Mouse (Mus musculus): Measurements from ENCODE around the gene Cpn1. TPM values are rescaled to one million over a fixed set of nuclear protein-coding genes. Genes with fewer than 3 reads are reported as not detected.
A peak's percentile ranks its signal among the peaks of the same experiment; 100 is the strongest.

Gene Cpn1
- total RNA-seq (2021), result under 1 TPM in 1 of 2 experiments, not detected in 1; 0.15 TPM

DNA sequence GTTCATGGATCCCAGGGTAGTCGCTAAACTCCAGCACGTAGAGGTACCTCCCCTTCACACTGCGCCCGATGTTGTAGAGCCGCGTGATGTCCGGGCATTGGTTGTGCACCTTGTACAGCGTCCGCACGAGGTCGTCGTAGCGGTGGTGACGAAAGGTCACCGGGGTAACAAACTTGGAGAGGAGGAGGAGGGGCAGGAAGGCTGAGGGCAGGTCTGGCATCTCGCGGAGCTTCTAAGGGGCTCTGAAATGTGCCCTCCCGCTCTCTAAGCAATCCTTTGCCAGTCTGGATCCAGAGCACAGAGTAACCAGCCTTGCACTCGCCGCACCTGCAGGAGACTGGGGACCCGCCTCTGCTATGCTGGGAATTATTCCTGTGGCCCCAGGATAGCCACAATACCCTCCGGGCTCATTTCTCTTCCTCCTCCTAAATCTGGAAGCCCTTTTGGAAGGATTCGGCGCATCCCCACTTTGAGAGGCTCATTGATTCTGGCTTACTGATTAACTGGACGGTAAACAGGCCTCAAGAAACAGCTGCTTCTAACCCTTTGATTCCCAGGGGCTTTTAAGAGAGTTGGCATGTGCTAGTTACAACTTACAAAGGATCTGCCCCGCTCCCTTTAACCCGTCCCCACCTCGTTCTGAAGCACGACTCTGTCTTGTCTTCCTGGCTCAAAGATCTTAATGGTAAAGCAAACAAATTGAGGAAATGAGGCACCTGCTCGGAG lies at the start of gene Cpn1:
TSS of gene Cpn1 (minus strand) at position 488 of the 726 bp plus-strand sequence.
- no peak for DNase-seq (ENCODE audit: extremely low spot score in 1 of 2, low spot score in 1 of 2)

DNA sequence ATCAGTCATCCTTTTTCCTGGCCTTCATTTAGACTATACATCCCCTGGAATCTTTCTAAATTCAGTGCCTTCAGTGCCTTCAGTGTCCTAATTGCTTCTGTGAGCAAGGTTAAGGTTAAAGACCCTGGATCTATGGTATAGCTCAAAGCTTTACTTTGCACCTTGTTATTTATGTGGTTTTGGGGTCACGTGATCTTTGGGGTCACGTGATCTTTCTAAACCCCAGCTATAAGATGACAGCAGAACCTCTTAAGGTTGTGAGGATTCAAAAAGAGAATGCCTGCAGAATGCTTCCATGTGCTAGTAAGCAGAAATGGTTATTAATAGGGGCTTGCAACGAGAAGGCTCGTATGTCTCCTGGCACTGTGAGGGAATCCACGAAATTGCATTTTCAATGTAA lies 47.0 kb upstream of the Cpn1 start:
- no peak for DNase-seq (ENCODE audit: extremely low spot score in 1 of 2, low spot score in 1 of 2)

DNA sequence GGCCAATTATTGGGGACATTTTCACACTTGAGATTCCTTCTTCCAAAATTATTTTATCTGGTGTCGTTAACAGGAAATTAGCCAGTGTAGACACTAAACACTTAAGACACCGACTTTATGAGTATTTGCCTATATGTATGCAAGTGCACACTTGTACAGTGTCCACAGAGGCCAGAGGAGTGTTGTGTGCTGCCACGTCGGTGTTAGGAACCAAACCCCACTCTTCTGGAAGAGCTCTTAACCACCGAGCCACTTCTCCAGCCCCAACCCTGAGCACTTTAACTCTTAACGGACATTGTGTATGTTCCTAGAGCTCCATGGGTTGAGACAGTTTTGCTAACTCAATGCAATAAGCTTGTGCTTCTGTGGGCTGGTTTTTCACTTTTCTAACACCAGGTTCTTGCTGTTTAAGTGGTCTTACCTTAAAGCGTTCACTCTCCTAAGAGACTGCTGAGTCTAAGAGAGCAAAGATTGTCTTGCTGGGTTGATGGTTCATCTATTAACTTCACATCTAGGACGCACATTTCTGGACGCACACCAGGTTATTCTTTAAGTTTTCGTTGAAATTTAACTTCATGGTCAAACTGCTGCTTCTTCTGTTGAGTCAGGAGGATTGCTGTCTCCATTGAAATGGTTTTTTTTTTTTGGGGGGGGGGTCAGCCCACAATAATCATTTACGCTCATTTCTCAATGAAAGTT lies 45.8 kb upstream of the Cpn1 start:
- no peak for DNase-seq (ENCODE audit: extremely low spot score in 1 of 2, low spot score in 1 of 2)

DNA sequence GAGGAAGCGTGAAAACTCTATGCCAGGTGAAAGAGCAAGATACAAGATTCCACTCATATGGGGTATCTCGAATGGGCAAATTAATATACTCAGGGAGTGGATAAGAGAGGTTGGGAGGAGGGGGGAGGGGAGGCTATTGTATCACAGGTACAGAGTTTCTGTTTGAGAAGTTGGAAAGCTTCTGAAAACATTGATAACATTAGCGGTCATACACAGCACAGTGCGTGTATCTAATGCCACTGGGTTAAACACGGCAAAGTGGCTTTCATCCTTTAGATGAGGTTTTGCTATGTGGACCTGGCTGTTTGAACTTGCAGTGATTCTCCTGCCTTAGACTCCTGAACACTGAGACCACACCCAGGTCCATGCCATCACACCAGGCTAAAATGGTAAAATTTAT lies 43.7 kb upstream of the Cpn1 start:
- no peak for DNase-seq (ENCODE audit: extremely low spot score in 1 of 2, low spot score in 1 of 2)

DNA sequence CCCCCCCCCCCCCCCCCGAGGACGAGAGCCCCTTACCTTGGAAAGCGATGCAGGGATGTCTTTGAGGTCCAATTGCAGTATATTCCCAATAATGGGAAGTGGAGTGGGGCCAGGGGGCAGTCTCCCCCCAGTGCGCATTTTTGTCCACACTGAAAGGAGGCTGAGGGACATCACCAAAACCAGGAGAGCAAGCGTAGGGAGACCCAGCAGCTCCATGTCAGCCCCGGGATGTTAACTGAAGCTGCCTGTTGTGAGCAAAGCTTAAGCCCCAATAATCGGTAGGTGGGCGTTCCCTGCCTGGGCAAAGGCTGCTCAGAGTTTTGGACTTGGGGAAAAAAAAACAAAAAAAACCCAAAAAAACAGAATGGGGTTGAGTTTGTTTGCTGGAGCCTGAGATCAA lies 42.6 kb upstream of the Cpn1 start, which contains the start of gene Cyp2c23:
TSS of gene Cyp2c23 (minus strand) at position 237 of the 400 bp plus-strand sequence.
- DNase-seq (ENCODE audit: extremely low spot score in 1 of 2, low spot score in 1 of 2), result no peak

DNA sequence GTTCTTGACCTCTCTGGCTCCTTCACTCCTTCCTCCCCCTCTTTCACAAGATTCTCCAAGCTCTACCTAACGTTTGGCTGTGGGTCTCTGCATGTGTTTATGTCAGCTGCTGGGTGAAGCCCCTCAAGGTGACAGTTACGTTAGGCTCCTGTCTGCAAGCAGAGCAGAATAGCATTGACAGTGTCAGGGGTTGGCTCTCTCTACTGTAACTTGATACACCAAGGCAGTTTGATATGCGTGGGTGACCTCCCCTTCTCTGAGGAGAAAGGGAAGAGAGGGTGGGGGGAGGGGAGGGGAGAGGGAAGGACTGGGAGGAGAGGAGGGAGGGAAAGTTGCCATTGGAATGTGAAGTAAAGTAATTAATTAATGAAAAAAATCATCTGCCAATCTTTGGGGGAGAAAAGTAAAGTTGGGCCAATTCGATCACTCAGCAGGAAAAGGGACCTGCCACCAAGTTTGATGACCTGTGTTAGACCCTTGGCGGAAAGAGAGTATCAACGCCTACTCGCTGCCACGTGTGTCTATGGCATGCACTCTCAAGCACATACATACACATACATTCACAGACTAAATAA lies 40.7 kb upstream of the Cpn1 start:
- DNase-seq (ENCODE audit: extremely low spot score in 1 of 2, low spot score in 1 of 2), result no peak

DNA sequence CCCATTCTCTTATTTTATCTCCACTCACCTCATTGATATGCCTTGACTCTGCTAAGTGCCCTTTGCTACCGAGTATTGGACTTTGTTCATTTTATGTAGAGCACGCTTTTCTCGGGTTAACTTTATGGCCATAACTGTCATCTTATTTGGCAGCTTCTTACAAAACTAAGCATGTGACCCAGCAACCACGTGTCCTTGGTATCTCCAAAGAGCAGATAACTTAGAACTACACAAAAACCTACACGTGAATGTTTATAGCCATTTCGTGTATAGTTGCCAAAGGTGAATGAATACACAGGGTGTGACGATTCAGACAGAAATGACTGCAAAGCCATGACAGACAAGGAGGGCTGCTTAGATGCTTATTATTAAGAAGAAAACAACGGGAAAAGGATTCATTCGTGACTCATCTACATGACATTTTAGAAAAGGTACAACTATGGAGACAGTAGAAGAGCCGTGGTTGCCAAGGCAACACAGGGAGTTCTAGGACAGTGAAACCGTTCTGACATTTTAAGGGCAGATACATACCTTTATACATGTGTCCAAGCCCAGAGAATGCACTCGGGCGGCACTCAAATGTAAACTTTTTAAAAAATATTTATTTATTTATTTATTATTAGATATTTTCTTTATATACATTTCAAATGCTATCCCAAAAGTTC lies 38.7 kb upstream of the Cpn1 start:
- DNase-seq (ENCODE audit: extremely low spot score in 1 of 2, low spot score in 1 of 2), result no peak

DNA sequence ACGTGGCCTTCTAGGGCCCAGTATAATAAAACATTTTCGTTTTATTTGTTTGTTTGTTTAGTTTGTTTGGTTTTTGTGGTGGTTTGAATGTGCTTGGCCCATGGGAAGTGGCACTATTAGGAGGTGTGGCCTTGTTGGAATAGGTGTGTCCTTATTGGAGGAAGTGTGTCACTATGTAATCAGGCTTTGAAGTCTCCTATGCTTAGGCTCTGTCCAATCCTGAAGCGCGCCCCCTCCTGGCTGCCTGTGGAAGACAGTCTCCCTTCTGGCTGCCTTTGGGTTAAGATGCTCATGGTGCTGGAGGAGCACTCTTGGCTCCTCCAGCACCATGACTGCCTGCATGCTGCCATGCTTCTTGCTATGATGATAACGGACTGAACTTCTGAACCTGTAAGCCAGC lies 36.7 kb upstream of the Cpn1 start:
- no peak for DNase-seq (ENCODE audit: extremely low spot score in 1 of 2, low spot score in 1 of 2)

DNA sequence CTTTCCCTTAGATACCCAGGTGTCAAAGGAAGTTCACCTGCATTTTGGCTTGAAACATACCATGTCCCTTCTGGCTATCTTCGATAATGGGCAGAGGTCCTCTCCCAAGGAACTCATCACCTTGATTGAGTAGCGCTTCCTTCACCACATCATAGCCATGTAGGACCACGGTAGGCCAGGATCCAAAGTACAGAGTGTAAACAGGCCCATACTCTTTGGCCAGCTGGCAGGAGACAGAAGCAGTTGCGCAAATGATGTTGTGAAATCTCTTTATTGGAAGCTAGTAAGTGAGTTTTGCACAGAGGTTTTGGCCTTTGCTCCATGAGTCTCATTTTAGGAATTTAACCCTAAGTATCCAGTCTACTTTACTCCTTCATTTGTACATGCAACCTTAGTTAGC lies 35.1 kb upstream of the Cpn1 start:
- DNase-seq (ENCODE audit: extremely low spot score in 1 of 2, low spot score in 1 of 2), result no peak

DNA sequence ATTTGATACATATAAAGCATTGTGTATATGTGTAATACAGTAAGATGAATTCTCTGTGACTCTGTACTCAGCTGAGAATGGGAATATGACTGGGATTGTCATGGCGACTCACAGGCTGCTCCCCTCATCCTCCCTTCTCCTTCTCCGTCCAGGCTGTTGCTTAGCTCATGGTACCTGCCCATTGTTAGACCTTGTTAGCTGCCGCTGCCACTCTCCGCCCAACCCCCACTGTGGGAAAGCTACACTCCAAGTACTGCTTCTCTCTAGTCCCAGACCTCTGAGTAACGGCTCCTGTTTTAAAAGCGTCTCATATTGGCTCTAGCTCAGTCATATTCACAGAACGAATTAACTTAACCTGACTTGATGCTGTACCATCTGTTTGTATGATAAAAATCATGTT lies 33.4 kb upstream of the Cpn1 start:
- DNase-seq (ENCODE audit: extremely low spot score in 1 of 2, low spot score in 1 of 2), result no peak

DNA sequence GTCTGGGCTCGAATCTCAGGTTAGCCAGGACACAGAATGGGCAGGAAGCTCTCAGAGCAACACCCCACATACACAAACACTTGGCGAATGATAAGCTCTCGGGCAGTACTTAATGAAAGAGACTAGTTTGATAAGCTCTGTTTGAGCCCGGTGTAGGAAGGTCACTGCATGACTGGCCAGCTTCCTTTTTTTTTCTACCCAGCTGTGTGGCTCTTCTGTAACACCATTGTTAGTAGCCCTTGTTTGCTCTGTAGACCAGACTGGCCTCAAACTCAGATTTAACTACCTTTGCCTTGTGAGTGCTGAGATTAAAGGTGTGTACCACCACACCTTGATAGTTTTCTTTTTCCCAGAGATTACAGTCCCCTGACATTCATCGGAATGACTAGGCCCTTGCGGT lies 27.5 kb upstream of the Cpn1 start:
- no peak for DNase-seq (ENCODE audit: extremely low spot score in 1 of 2, low spot score in 1 of 2)

DNA sequence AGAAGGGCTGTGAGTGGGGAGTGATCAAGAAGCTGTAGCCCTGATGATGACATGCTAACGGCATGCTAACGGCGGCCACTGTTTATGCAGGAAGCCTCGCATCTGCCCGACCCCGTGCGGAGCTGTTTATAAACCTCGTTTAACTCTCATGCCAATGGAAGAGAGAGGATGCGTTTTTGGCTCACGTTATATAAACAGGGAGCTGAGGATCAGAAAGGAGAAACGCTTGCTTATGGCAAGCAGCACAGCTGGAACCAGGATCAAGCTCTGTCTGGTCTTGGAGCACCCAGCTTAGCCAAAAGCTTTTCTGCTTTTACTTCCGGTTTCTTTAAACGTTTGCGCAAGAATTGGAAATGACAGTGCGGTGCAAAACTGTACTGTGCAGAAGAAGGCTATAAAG lies 22.4 kb upstream of the Cpn1 start:
- DNase-seq (ENCODE audit: extremely low spot score in 1 of 2, low spot score in 1 of 2), result no peak

DNA sequence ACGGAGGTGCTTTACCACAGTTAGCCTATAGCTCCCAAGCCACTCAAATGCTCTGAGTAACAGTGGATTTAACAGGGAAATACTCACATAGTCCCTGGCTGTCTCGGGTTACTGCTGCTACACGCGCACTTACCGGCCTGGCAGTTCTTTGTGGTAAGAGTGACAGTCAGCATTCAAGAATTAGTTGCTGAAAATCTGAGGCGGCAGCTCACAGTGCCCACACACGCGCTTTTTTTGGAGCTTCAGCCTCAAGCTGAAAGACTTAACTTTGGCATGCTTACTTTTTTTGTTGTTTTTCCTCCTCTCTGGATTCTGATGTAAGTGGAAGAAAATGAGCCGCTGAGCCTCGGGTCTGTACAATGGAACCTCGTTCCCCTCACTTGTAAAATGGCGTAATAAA lies 20.8 kb upstream of the Cpn1 start:
- no peak for DNase-seq (ENCODE audit: extremely low spot score in 1 of 2, low spot score in 1 of 2)

DNA sequence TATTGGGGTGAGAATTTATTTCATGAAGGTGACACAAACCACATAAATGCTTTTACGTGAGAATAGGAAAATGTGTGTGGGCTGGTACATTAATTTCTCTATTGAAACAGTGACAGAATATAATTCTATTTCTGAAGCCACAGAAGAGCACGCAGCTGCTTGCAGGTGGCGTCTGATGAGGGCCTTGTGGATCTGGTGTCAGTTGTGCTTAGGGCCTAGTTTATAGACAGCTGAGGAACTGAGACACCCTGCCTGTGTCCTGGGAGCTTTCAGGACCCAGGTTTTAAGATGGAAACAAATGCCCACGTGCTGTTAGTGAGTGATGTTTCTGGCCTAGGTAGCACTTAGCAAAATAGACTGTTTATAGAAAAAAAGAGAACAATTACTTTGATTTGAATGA lies 18.7 kb upstream of the Cpn1 start:
- no peak for DNase-seq (ENCODE audit: extremely low spot score in 1 of 2, low spot score in 1 of 2)

DNA sequence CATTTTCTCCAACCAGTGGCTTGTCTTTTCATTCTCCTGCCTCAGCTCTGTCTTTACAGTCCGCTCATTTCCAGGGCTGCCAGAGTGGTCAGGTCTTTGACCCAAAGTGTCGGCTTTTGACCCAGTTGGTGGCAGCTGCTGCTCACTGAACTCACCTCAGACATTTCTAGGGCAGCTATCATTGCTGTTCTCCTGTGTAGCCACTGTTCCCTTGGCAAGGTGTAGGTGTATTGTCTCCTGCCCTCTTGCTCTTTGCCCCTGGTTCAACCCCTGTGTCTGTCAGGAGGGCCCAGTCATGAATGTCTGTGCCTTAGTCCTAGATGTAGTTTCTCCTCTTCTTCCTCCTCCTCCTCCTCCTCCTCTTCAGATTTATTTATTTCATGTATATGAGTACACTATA lies 17.9 kb upstream of the Cpn1 start:
- no peak for DNase-seq (ENCODE audit: extremely low spot score in 1 of 2, low spot score in 1 of 2)

DNA sequence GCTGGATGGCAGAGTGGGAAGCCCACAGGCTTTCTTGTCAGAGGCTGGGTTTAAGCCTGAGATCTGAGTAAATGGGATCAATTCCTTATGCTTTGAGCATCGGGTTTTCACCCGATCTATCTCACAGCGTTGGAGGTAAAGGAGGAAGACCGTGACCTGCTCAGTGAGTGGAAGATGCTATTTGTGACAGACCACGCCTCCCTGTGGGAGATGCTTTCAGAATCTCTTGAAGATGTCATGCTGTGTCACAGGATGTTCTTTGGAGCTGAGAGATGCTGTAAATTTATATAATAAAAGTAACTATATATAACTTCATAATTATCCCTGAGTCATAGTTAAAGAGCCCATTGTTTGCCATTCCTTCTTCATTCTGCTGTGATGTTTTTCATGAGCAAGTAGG lies 14.4 kb upstream of the Cpn1 start:
- DNase-seq (ENCODE audit: extremely low spot score in 1 of 2, low spot score in 1 of 2), result no peak

DNA sequence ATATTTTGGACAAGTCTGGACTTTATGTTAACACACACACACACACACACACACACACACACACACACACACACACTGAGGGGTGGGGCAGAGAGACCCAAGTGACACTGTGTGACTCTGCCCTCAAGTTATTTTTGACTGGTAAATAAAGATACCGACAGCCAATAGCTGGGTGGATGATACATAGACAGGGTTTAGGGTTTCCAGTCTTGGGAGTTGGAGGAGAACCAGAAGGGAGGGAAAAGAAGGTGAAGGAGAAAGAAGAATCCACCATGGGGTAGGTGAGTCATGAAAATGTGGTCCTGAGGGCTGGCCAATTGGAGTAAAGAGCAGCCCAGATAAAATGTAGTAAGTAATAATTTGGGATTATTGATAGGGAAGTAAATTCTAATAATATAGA lies 13.7 kb upstream of the Cpn1 start:
- DNase-seq (ENCODE audit: extremely low spot score in 1 of 2, low spot score in 1 of 2), result no peak

DNA sequence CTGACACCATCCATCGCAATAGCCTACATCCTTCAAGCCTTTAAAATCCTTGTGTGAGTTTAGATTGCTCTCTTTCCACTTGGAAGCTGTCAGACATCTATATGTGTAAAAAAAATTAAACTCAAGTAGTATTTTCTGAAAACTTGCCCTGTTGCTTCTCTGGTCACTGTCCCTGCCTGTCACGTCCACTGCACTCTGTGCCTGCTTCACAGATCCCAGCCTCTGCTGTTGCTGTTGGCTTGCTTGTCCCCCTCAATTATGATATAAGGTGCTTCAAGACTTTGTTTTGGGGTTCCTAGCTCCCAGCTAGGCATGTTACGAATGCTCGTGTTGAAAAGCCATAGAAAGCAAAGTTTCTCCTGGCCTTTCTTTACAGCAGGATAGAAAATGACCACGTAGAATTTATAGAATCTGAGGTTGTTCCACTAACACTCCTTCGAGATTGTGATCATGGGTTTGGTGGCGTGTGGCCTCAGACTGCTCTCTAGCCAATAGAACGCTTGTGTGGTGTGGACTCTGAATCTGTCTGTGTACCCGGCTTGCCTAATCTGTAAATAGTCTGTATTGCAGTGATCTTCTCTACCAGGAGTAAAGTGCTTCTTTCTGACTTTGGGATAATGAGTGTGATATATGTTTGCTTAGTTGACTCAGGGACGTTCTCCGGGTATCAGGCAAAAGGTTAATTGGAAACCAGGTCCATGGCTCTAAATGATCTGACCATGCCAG lies 12.6 kb upstream of the Cpn1 start:
- no peak for DNase-seq (ENCODE audit: extremely low spot score in 1 of 2, low spot score in 1 of 2)

DNA sequence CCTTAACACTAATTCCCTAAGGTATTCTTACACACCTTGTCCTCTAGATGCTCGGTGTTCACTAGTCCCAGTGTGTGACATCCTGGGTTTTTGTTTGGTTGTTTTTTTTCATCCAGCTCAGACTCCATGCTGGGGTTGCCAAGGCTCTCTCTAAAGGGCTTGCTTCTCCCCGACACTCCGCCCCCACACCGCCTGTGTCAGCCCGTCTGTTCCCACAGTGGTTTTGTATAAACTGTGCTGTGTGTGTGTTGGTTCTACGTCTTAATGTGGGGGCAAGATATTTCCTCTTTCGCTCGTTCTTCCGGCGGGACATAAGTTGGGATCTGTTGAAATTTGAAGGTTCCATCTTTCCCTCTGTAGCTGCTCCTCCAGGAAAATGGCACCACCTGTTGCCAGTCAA lies 11.7 kb upstream of the Cpn1 start:
- peak; percentile 37 to 63 for DNase-seq (ENCODE audit: extremely low spot score in 1 of 2, low spot score in 1 of 2)

DNA sequence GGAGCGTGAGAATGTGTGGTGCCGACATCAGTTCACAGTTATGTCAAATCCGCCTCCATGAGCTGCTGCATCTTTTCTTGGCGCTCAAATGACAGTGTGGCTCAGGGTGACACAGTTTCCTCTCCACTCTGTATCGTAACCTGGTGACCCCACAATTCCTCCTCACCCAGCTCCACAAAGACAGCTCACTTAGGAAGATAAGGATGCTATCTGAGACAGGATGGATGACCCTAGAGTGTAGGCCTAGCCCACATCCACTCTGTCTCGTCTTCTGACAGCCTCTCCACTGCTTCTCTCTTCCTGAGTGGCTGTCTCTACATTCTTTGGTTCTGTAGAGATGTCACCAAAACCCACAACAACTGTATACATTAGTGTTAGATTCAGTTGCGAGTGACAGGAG lies 9.1 kb upstream of the Cpn1 start:
- DNase-seq (ENCODE audit: extremely low spot score in 1 of 2, low spot score in 1 of 2), result no peak

DNA sequence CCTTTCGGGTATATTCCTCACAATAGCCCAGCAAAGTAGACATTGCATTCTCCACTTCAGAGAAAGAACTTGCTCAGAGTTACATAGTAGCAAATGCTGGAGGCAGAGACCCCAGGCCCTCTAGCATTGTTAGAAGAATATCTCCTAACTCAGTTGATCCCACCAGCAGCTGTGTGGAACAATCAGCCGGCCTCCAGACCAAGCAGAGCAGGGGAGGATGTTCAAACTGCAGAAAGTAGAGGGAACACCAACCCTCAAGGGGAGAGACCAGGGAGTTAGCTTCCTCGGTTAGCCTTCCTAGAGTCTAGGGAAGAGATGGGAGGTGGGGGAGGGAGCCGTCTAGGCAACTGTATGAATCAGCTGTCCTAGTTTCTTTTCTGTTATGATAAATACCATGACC lies 6.1 kb upstream of the Cpn1 start:
- DNase-seq (ENCODE audit: extremely low spot score in 1 of 2, low spot score in 1 of 2), result no peak

All from layer of hippocampus, postnatal 25 days (tissue).